Mouse (Mus musculus): ENCODE measurements around the gene Fdx1.

DNA sequence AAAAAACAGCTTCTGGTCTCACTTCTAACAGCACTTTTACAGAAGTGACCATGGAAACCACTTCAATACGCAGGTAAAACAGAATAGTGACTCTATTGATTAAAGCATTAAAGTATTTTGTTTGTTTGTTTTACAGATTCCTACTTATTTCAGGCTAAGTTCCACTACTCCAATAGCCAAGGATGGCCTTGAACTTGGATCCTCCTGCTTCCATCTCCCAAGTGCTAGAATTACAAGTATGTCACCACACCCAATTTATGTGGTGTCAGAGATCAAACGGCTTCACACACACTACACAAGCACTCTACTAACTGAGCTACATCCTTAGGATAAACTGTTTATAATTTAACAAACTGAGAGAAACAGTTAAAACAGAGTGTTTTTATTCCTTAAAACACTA is 3.0 kb downstream of the Fdx1 start:
- no peak for TF ChIP-seq POLR2A (IDR thresholded peaks at IDR 0.05; ENCODE audit: insufficient read depth, low read depth, low read length)
- TF ChIP-seq CTCF (IDR thresholded peaks at IDR 0.05): no peak

Measured in heart, adult 2 months (tissue).